Mouse (Mus musculus) limb, embryonic 15.5 days (tissue): Measurements from ENCODE around the gene Eln. TPM values are rescaled to one million over a fixed set of nuclear protein-coding genes. Genes with fewer than 3 reads are reported as not detected.
A peak's percentile ranks its signal among the peaks of the same experiment; 100 is the strongest.

ENCODE experiments used
- ATAC-seq: fragments of 200-750 bp; cut with Nextera tagmentation; 2 replicates; pipeline ENCODE4 v1.8.0; 2017; ENCODE audit warnings: low read depth, moderate TSS enrichment; ENCODE audit not compliant: insufficient number of reproducible peaks, low FRiP score, low TSS enrichment
- H3K27ac ChIP-seq: fragments of 300-500 bp; sonication (generic); 2 replicates; pipeline ENCODE4 v1.5.1; 2015; ENCODE audit warnings: moderate library complexity, mild to moderate bottlenecking, inconsistent platforms
- H3K27me3 ChIP-seq: fragments of 300-500 bp; sonication (generic); 2 replicates; pipeline ENCODE4 v1.6.1; 2015; ENCODE audit warnings: inconsistent platforms
- H3K36me3 ChIP-seq: fragments of 300-500 bp; sonication (generic); 2 replicates; pipeline ENCODE4 v1.6.1; 2015; ENCODE audit warnings: inconsistent platforms
- H3K4me1 ChIP-seq: fragments of 300-500 bp; sonication (generic); 2 replicates; pipeline ENCODE4 v1.6.1; 2015; ENCODE audit warnings: inconsistent platforms
- H3K4me2 ChIP-seq: fragments of 300-500 bp; sonication (generic); 2 replicates; pipeline ENCODE4 v1.6.1; 2015; ENCODE audit warnings: mild to moderate bottlenecking, inconsistent platforms
- H3K4me3 ChIP-seq: fragments of 300-500 bp; sonication (generic); 2 replicates; pipeline ENCODE4 v1.5.1; 2015; ENCODE audit warnings: mild to moderate bottlenecking, inconsistent platforms
- H3K9ac ChIP-seq: fragments of 300-500 bp; sonication (generic); 2 replicates; pipeline ENCODE4 v1.6.1; 2015; ENCODE audit warnings: inconsistent platforms
- H3K9me3 ChIP-seq: fragments of 300-500 bp; sonication (generic); 2 replicates; pipeline ENCODE4 v1.6.1; 2016; ENCODE audit warnings: inconsistent platforms
- WGBS: fragments of 180-500 bp; shearing (Covaris S2); methylation state at CpG from one replicate; pipeline ENCODE4 v1.1.7; 2015; 5-methylcytosine and 5-hydroxymethylcytosine counted together
- polyA plus RNA-seq: library from polyadenylated mRNA; unstranded; fragments of >200 nt; fragmentation: Nextera tagmentation; extraction: Ambion mirVana; gene quantifications from 2 replicates; pipeline ENCODE4 v1.2.1, GENCODE M21; 2015

The Eln gene
- polyA plus RNA-seq, 1 experiment from 2014 or later, result 178 TPM

DNA sequence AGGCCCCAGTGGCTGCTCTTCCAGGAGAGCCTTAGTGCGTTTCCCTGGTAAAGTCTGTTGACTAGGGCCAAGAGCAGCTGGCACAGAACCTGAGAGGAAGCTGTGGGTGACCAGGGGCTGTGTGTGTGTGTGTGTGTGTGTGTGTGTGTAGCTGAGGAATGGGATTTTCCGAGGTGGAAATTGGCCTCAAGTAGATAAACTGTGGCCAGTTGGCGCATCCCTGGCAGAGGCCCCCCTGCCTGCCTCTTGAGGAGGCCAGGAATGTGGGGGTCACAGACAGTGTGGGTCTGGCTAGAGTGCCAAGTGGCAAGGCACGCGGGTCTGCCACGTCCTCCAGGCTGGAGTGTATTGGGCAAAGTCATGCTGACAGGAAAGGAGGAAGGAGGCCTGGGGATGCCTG is 37.8 kb downstream of the Eln start:
- Histone ChIP-seq H3K27ac (no peak overlapping the region), H3K4me2 (no peak overlapping the region), H3K4me3 (no peak overlapping the region), H3K27me3 (no peaks in the 10 kb centered on the region), H3K36me3 (peaks cover 83% of the 10 kb centered on the region), H3K9ac (no peak overlapping the region), H3K4me1 (peaks cover 2% of the 10 kb centered on the region; the same call in 1 of the 2 replicates), H3K9me3 (no peaks in the 10 kb centered on the region)
- 58% methylated on average over 6 of the region's 6 CpGs for WGBS
- ATAC-seq, result peak; percentile 25; the same call in 1 of the 2 replicates

GRCm38 (mm10) chr5:134704157-134704556 is 43.0 kb downstream of the Eln start:
- Histone ChIP-seq H3K36me3 (peaks cover 42% of the 10 kb centered on the region), H3K9me3 (no peaks in the 10 kb centered on the region), H3K4me3 (no peak overlapping the region), H3K4me1 (no peaks in the 10 kb centered on the region), H3K9ac (no peak overlapping the region), H3K27ac (no peak overlapping the region), H3K27me3 (no peaks in the 10 kb centered on the region), H3K4me2 (no peak overlapping the region)
- peak; percentile 45; the same call in 1 of the 2 replicates for ATAC-seq

- no peaks in the 10 kb centered on the region for H3K9me3 ChIP-seq
- ATAC-seq, result no peak
- H3K4me2 ChIP-seq, result no peak overlapping the region
- H3K4me1 ChIP-seq, result no peaks in the 10 kb centered on the region
- H3K27me3 ChIP-seq, result no peaks in the 10 kb centered on the region
- H3K4me3 ChIP-seq, result no peak overlapping the region
- no peak overlapping the region for H3K9ac ChIP-seq
- H3K36me3 ChIP-seq, result no peaks in the 10 kb centered on the region
- H3K27ac ChIP-seq, result no peak overlapping the region
- 46% methylated on average over 2 of the region's 2 CpGs for WGBS
Measured at GRCm38 (mm10) chr5:134695539-134695938, 51.6 kb downstream of the Eln start.

- WGBS, result 20% methylated on average over 2 of the region's 2 CpGs
- Histone ChIP-seq H3K4me2 (no peak overlapping the region), H3K27ac (no peak overlapping the region), H3K9me3 (no peaks in the 10 kb centered on the region), H3K36me3 (no peaks in the 10 kb centered on the region), H3K4me1 (no peaks in the 10 kb centered on the region), H3K27me3 (no peaks in the 10 kb centered on the region), H3K4me3 (no peak overlapping the region), H3K9ac (no peak overlapping the region)
- no peak for ATAC-seq
Measured at GRCm38 (mm10) chr5:134695082-134695481, 52.0 kb downstream of the Eln start.

- WGBS, result 94% methylated on average over 1 of the region's 1 CpGs
- H3K4me2 ChIP-seq, result no peak overlapping the region
- H3K36me3 ChIP-seq, result no peaks in the 10 kb centered on the region
- no peak overlapping the region for H3K4me3 ChIP-seq
- ATAC-seq, result no peak
- no peaks in the 10 kb centered on the region for H3K9me3 ChIP-seq
- peaks cover 8% of the 10 kb centered on the region for H3K4me1 ChIP-seq
- H3K27me3 ChIP-seq, result no peaks in the 10 kb centered on the region
- H3K9ac ChIP-seq, result no peak overlapping the region
- H3K27ac ChIP-seq, result no peak overlapping the region
Measured at GRCm38 (mm10) chr5:134692704-134693103, 54.4 kb downstream of the Eln start.

- peaks cover 13% of the 10 kb centered on the region for H3K36me3 ChIP-seq
- peak; percentile 96 for ATAC-seq
- H3K27ac ChIP-seq, result peak overlapping the region; percentile 84
- H3K27me3 ChIP-seq, result 0 out of 2 replicates have a peak, but pooled peaks cover 3% of the 10 kb centered on the region
- peak overlapping the region; percentile 82 for H3K4me3 ChIP-seq
- peak overlapping the region; percentile 81 for H3K4me2 ChIP-seq
- peak overlapping the region; percentile 17; the same call in 1 of the 2 replicates for H3K9ac ChIP-seq
- no peaks in the 10 kb centered on the region for H3K9me3 ChIP-seq
- H3K4me1 ChIP-seq, result peaks cover 17% of the 10 kb centered on the region
- WGBS, result under 1% methylated on average over 37 of the region's 38 CpGs
Measured at GRCm38 (mm10) chr5:134688718-134689284, 58.3 kb downstream of the Eln start.

- Histone ChIP-seq H3K4me1 (peaks cover 17% of the 10 kb centered on the region), H3K9ac (peak within 1 kb of the TSS; percentile 76), H3K36me3 (peaks cover 13% of the 10 kb centered on the region), H3K4me3 (peak within 1 kb of the TSS; percentile 82), H3K27me3 (0 out of 2 replicates have a peak, but pooled peaks cover 3% of the 10 kb centered on the region), H3K4me2 (peak within 1 kb of the TSS; percentile 81), H3K27ac (peak within 1 kb of the TSS; percentile 84), H3K9me3 (no peaks in the 10 kb centered on the region)
- WGBS, result 0% methylated on average over 40 of the region's 69 CpGs
- ATAC-seq, result no peak
Measured at GRCm38 (mm10) chr5:134688086-134688717, 58.9 kb downstream of the Eln start, which contains the start of gene Limk1. Gene Limk1, minus strand, starts transcription at chr5:134688598.

DNA sequence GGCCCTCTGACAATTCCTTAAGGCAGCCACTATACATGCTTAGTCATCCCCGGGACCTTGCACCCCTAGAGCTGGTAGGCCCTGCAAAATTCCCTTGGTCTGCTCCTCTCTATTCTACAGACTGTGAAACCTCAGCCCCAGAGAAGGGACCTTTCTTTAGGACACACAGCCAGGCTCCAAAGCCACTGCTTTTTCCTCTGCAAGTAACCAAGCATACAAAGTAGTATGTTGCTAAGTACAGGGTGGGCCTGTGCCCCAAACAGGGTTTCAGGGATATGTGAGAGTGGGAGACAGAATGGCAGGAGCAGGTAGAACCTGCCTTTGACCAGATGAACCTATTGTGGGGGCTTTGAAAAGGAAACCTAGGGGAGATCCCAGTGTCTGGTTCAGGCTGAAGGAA is 59.9 kb downstream of the Eln start:
- Histone ChIP-seq H3K9ac (0 out of 2 replicates have a peak overlapping the region, but pooled peaks have one; percentile 76), H3K9me3 (no peaks in the 10 kb centered on the region), H3K27ac (no peak overlapping the region), H3K4me3 (peak overlapping the region; percentile 82), H3K36me3 (peaks cover 13% of the 10 kb centered on the region), H3K4me1 (peaks cover 17% of the 10 kb centered on the region), H3K4me2 (peak overlapping the region; percentile 81), H3K27me3 (0 out of 2 replicates have a peak, but pooled peaks cover 3% of the 10 kb centered on the region)
- ATAC-seq, result no peak
- 81% methylated on average over 1 of the region's 1 CpGs for WGBS

DNA sequence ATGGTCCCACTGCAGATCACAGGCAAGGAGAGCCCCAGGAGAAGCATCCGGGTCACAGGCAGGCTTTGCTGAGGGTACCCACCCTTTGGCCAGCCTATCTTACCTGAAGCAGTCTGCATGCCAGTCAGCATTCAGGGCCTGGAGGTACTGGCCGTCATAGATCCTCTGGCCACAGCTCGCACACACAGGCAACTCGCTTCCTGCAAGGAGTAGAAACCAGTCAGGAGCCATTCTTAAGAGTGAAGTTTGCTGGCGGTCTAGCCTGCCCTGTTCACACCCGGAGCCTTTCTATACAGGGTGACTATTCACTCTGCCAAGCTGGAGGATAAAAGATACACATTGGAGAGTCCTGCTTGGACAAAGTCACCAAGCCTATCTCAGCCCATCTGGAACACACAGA is 60.6 kb downstream of the Eln start:
- peaks cover 17% of the 10 kb centered on the region for H3K4me1 ChIP-seq
- H3K9me3 ChIP-seq, result no peaks in the 10 kb centered on the region
- no peak overlapping the region for H3K27ac ChIP-seq
- H3K4me2 ChIP-seq, result no peak overlapping the region
- no peak overlapping the region for H3K9ac ChIP-seq
- H3K27me3 ChIP-seq, result 0 out of 2 replicates have a peak, but pooled peaks cover 3% of the 10 kb centered on the region
- ATAC-seq, result no peak
- H3K36me3 ChIP-seq, result peaks cover 13% of the 10 kb centered on the region
- H3K4me3 ChIP-seq, result no peak overlapping the region
- WGBS, result 87% methylated on average over 6 of the region's 6 CpGs

DNA sequence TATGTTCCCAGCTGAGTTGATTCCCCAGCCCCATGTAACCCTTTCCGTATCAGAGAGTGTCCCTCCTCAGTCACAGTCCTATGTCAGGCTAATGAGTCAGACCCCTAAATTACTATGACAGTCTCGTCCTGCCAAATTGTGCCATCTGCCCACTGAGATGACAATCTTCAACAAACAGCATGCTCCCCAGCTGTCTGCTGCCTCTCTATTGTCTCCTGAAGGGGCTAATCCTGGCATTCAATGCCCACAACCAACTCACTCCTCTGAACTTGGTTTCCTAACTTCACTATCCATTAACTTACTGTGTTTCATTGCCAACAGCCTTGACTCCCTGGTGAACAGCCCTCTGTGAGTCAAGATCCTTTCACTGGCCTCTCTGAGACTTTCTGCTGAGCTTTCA is 62.7 kb downstream of the Eln start:
- no peaks in the 10 kb centered on the region for H3K9me3 ChIP-seq
- H3K9ac ChIP-seq, result no peak overlapping the region
- peaks cover 19% of the 10 kb centered on the region for H3K4me1 ChIP-seq
- H3K27me3 ChIP-seq, result 0 out of 2 replicates have a peak, but pooled peaks cover 3% of the 10 kb centered on the region
- no peak overlapping the region for H3K4me3 ChIP-seq
- ATAC-seq, result no peak
- H3K36me3 ChIP-seq, result peaks cover 13% of the 10 kb centered on the region
- H3K27ac ChIP-seq, result no peak overlapping the region
- 74% methylated on average over 2 of the region's 2 CpGs for WGBS
- no peak overlapping the region for H3K4me2 ChIP-seq

DNA sequence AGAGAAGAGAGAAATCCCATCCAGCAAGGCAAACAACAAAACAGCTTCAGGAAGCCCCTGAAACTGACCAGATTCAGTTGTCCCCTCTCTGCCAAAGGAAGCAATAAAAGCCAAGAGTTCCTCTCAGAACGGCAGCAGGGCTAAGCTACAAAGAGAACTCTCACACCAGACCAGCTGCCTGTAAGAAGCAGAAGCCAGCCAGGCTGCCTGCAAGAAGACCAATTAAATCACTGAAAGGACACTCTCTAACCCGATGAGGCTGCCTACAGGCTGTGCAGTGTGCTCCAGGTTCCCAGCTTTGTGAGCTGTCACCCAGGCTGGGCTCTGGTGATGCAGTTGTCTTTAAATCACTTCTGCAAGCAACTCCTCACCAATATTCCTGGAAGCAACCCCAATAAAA is 63.3 kb downstream of the Eln start:
- 0 out of 2 replicates have a peak, but pooled peaks cover 3% of the 10 kb centered on the region for H3K27me3 ChIP-seq
- H3K9ac ChIP-seq, result no peak overlapping the region
- no peak overlapping the region for H3K27ac ChIP-seq
- 35% methylated on average over 2 of the region's 2 CpGs for WGBS
- H3K4me3 ChIP-seq, result no peak overlapping the region
- peaks cover 21% of the 10 kb centered on the region for H3K4me1 ChIP-seq
- peaks cover 13% of the 10 kb centered on the region for H3K36me3 ChIP-seq
- no peak for ATAC-seq
- H3K4me2 ChIP-seq, result no peak overlapping the region
- H3K9me3 ChIP-seq, result no peaks in the 10 kb centered on the region

GRCm38 (mm10) chr5:134680238-134680637 is 66.9 kb downstream of the Eln start:
- 64% methylated on average over 12 of the region's 12 CpGs for WGBS
- Histone ChIP-seq H3K4me3 (no peak overlapping the region), H3K36me3 (0 out of 2 replicates have a peak, but pooled peaks cover 5% of the 10 kb centered on the region), H3K27me3 (no peaks in the 10 kb centered on the region), H3K4me2 (no peak overlapping the region), H3K9ac (no peak overlapping the region), H3K4me1 (peaks cover 35% of the 10 kb centered on the region), H3K27ac (no peak overlapping the region), H3K9me3 (no peaks in the 10 kb centered on the region)
- ATAC-seq, result no peak
